Mouse (Mus musculus) mouse embryonic stem cell (cell line): ENCODE results near the gene Tff2.

Experiments used
- in situ Hi-C, 2 experiments: fragments of 300-500 bp; cut with MboI; formaldehyde crosslinking; loops; 1 replicate in 1 of 2; 3 replicates in 1 of 2; pipeline ENCODE4 v1.14.3; 2019 to 2020; ENCODE audit warnings: low sequenced_read_pairs in 2 of 2, low pct_unique_long_range_greater_than_20kb in 1 of 2, mixed read lengths in 1 of 2; ENCODE audit not compliant: unreplicated experiment in 1 of 2

Tff2 gene

DNA sequence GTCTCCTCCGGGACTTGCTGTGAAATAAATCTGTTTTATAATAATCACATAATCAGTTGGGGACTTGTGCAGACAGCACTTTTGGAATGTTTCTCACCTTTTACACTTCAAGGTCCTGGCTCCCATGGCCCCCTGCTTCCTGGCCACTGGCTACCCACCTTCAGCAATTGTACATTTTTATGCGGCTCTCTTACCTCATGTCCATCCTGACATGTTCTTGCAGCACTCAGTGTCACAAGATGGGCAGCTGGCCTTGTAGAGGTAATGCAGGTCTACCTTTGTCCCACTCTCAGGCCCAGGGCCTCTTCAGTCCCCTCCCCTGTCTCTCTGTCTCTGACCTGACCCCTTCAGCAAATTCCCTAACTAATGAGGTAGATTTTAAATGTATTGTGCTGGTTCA, 47.2 kb downstream of the Tff2 start:
- in situ Hi-C loops, result no loop called here

DNA sequence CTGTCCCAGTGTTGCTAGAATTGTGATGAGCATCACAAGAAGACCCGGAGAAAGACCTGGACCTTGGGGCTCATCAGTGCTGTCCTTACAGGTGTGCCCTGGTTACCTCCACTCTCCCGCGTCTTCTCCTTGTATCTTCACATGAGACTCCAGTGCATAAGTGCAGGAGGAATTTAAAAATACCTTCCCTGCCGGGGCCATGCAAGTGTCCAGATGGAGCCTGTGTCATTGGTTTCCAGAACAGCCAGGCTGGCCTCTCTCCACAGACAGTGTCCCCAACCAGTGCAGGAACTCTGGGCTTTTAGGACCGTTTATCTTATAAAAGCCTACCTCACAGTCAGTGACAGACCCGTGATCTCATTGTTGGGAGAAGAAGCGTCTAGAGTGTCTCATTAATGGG, 48.5 kb downstream of the Tff2 start:
- in situ Hi-C loops, result no loop called here

- in situ Hi-C loops, result no loop called here
Measured at GRCm38 (mm10) chr17:31094781-31095180, 49.3 kb downstream of the Tff2 start.
